Mouse (Mus musculus) cerebellum, adult 2 months (tissue): Measurements from ENCODE around the gene Myh9. TPM values are rescaled to one million over a fixed set of nuclear protein-coding genes. Genes with fewer than 3 reads are reported as not detected.
A peak's percentile ranks its signal among the peaks of the same experiment; 100 is the strongest.
"Not testable (repeated sequence)": the region's sequence is repeated elsewhere in the genome, so short reads cannot be mapped to it uniquely, and the experiment has no call there.

Experiments used
- DNase-seq, 2 experiments: peaks; one replicate each; pipeline ENCODE4 v3.0.0; 2021
- H3K27ac ChIP-seq: fragments of 200-500 bp; 2 replicates; pipeline ENCODE4 v1.5.1; 2012; ENCODE audit warnings: low read length, control low read depth, inconsistent platforms; ENCODE audit not compliant: insufficient read depth
- H3K27me3 ChIP-seq: fragments of 200-500 bp; 2 replicates; pipeline ENCODE4 v1.6.1; 2012; ENCODE audit warnings: inconsistent platforms, mild to moderate bottlenecking, low read length, moderate library complexity; ENCODE audit not compliant: control insufficient read depth, insufficient read depth
- H3K4me1 ChIP-seq: fragments of 200-500 bp; 2 replicates; pipeline ENCODE4 v1.6.1; 2011; ENCODE audit warnings: low read length; ENCODE audit not compliant: control insufficient read depth, insufficient read depth
- H3K4me3 ChIP-seq: fragments of 200-500 bp; replicated peaks from 2 replicates; pipeline ENCODE3; 2011; ENCODE audit warnings: mild to moderate bottlenecking, low read depth, low read length, control low read depth; ENCODE audit not compliant: insufficient read depth
- CTCF ChIP-seq: fragments of 200-500 bp; IDR thresholded peaks from 2 replicates; pipeline ENCODE4 v1.5.1; 2011; ENCODE audit warnings: low read depth, mild to moderate bottlenecking, control low read depth, low read length, moderate library complexity, borderline replicate concordance; ENCODE audit not compliant: insufficient read depth
- WGBS: fragments of 180-500 bp; shearing (Covaris S2); methylation state at CpG from one replicate; pipeline ENCODE4 v1.1.7; 2018; 5-methylcytosine and 5-hydroxymethylcytosine counted together
- polyA plus RNA-seq: library from polyadenylated mRNA; depleted of rRNA; stranded (reverse); fragments of >200 nt; gene quantifications from 2 replicates; pipeline ENCODE4 v1.2.3, GENCODE M21; 2012; rRNA removed

Gene Myh9
- polyA plus RNA-seq, 1 experiment, result 44.2 TPM

- peak; percentile 58 for TF ChIP-seq CTCF
- DNase-seq, result peak; percentile 19 to 35
- H3K27ac ChIP-seq, H3K4me1 ChIP-seq, H3K4me3 ChIP-seq, H3K27me3 ChIP-seq: not testable (repeated sequence)
- 0% methylated on average over 3 of the region's 3 CpGs for WGBS
Observed at GRCm38 (mm10) chr15:77727139-77727538, 114.8 kb downstream of the Myh9 start.

GRCm38 (mm10) chr15:77725393-77726020 lies 116.5 kb downstream of the Myh9 start:
- not testable (repeated sequence) for H3K4me3 ChIP-seq, H3K27ac ChIP-seq, DNase-seq, H3K4me1 ChIP-seq, H3K27me3 ChIP-seq
- WGBS, result 76% methylated on average over 6 of the region's 6 CpGs

- not testable (repeated sequence) for H3K4me3 ChIP-seq, DNase-seq, H3K27me3 ChIP-seq, H3K4me1 ChIP-seq, H3K27ac ChIP-seq
- 15% methylated on average over 4 of the region's 10 CpGs for WGBS
Observed at GRCm38 (mm10) chr15:77724208-77724911, 117.6 kb downstream of the Myh9 start.

DNA sequence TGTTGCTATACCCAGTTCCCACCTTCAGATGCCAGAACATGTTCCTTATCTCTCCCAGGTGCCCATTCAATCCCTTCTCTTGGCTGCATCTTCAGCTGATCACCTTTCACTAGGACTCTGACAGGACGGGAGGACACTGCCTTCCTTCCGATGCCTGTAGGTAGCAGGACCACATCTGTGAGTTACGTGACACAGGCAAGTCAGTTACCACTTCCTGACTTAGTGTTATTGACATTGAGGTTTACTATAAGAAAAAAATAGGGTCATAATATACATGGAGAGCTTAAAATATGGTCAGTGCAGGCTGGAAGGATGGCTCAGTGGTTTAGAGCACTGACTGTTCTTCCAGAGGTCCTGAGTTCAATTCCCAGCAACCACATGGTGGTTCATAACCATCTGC lies 120.5 kb downstream of the Myh9 start:
- H3K27ac ChIP-seq, H3K4me1 ChIP-seq, H3K4me3 ChIP-seq, DNase-seq, H3K27me3 ChIP-seq: not testable (repeated sequence)
- WGBS, result no CpG with 5 or more reads among the region's 3 CpGs

DNA sequence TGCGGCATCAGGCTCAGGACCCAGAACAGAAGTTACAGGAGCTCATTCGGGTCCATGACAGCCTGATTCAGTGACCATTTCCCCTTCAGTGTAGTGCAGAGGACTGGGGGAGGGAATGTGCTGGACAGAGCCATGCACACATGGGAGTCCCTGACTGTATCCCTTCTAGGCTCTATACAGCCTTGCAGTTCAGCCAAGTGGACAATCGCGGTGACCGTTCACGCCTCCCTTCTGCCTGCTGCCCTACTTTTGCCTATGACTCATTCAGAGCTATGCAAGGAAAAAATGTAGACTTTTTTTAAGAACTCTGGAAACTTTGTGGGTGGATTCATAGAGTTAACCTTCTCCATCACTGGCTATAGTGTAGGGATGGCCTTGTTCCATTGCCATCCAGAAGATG lies 123.7 kb downstream of the Myh9 start:
- not testable (repeated sequence) for H3K27me3 ChIP-seq, H3K27ac ChIP-seq, H3K4me1 ChIP-seq, DNase-seq, H3K4me3 ChIP-seq
- WGBS, result 83% methylated on average over 3 of the region's 6 CpGs

Other genes with a start within 250 kb of the Myh9 start
- gene Apol10b, start 246.1 kb downstream of the Myh9 start, polyA plus RNA-seq, result 0.17 and 0.31 TPM in 2 replicates
- not detected in 2 replicates for gene Gm36245, start 242.9 kb downstream of the Myh9 start, polyA plus RNA-seq
- 0.13 TPM in 1 of 2 replicates, not detected in the other for gene Apol11b, start 198.9 kb downstream of the Myh9 start, polyA plus RNA-seq
- not detected in 2 replicates for gene Apol7e, start 143.3 kb downstream of the Myh9 start, polyA plus RNA-seq
- 0.35 and 0.41 TPM in 2 replicates for gene Apol9b, start 113.1 kb downstream of the Myh9 start, polyA plus RNA-seq
- 6.9 and 8.2 TPM in 2 replicates for gene Apol8, start 85.2 kb downstream of the Myh9 start, polyA plus RNA-seq
- gene Txn2, start 86.8 kb upstream of the Myh9 start, polyA plus RNA-seq, result 221 and 225 TPM in 2 replicates
- 30.0 and 33.4 TPM in 2 replicates for gene Foxred2, start 114.5 kb upstream of the Myh9 start, polyA plus RNA-seq
- gene Eif3d, start 128.6 kb upstream of the Myh9 start, polyA plus RNA-seq, result 119 and 126 TPM in 2 replicates